Mouse (Mus musculus) heart, adult 2 months (tissue): ENCODE data around the gene Nsmce1. TPM values are rescaled to one million over a fixed set of nuclear protein-coding genes. Genes with fewer than 3 reads are reported as not detected.

Experiments used
- DNase-seq, 2 experiments: peaks; one replicate each; pipeline ENCODE4 v3.0.0; 2021
- H3K27ac ChIP-seq: fragments of 200-600 bp; 2 replicates; pipeline ENCODE4 v1.8.1; 2022
- H3K27me3 ChIP-seq: fragments of 200-500 bp; 2 replicates; pipeline ENCODE4 v1.6.1; 2012; ENCODE audit warnings: mild to moderate bottlenecking, low read length, inconsistent platforms, mixed read lengths; ENCODE audit not compliant: control insufficient read depth, insufficient read depth
- H3K36me3 ChIP-seq: fragments of 200-500 bp; 2 replicates; pipeline ENCODE4 v1.6.1; 2012; ENCODE audit warnings: low read length, inconsistent platforms; ENCODE audit not compliant: control insufficient read depth, insufficient read depth
- H3K4me1 ChIP-seq: fragments of 200-500 bp; 2 replicates; pipeline ENCODE4 v1.6.1; 2011; ENCODE audit warnings: low read length; ENCODE audit not compliant: control insufficient read depth, insufficient read depth
- H3K4me3 ChIP-seq: fragments of 200-600 bp; 2 replicates; pipeline ENCODE4 v1.8.1; 2022
- H3K79me2 ChIP-seq: fragments of 200-500 bp; replicated peaks from 2 replicates; pipeline ENCODE4 v1.6.1; 2012; ENCODE audit warnings: mild to moderate bottlenecking, inconsistent platforms, low read length, moderate library complexity, mixed read lengths; ENCODE audit not compliant: control insufficient read depth, insufficient read depth
- H3K9ac ChIP-seq: fragments of 200-500 bp; 2 replicates; pipeline ENCODE4 v1.6.1; 2012; ENCODE audit warnings: low read depth, mild to moderate bottlenecking, control low read depth, inconsistent platforms, low read length, mixed read lengths
- CTCF ChIP-seq: fragments of 200-600 bp; IDR thresholded peaks from 2 replicates; pipeline ENCODE4 v1.8.1; 2022; ENCODE audit warnings: antibody characterized with exemption, mild to moderate bottlenecking, moderate library complexity
- EP300 ChIP-seq: fragments of 200-500 bp; IDR thresholded peaks from 2 replicates; pipeline ENCODE4 v1.6.1; 2011; ENCODE audit warnings: low read depth, low read length, control low read depth; ENCODE audit not compliant: insufficient read depth
- POLR2A ChIP-seq: fragments of 200-500 bp; IDR thresholded peaks from 2 replicates; pipeline ENCODE4 v1.6.1; 2011; ENCODE audit warnings: mild to moderate bottlenecking, low read depth, low read length, control low read depth; ENCODE audit not compliant: insufficient read depth
- WGBS: fragments of 180-500 bp; shearing (Covaris S2); methylation state at CpG from one replicate; pipeline ENCODE4 v1.1.7; 2018; 5-methylcytosine and 5-hydroxymethylcytosine counted together
- intact Hi-C: fragments of 180-260 bp; cut with DNase I; formaldehyde crosslinking; loops from one replicate; pipeline ENCODE4 v1.15.1; 2025
- polyA plus RNA-seq: library from polyadenylated mRNA; depleted of rRNA; stranded (reverse); fragments of >200 nt; gene quantifications from 2 replicates; pipeline ENCODE4 v1.2.3, GENCODE M21; 2012
- total RNA-seq, 2 experiments: library from RNA; stranded (reverse); gene quantifications; 2 replicates each; pipeline ENCODE4 v1.2.3; 2021

Nsmce1 gene
- total and polyA plus RNA-seq, 3 experiments: 25.6 to 41.9 (median 33.1) TPM

- H3K27ac ChIP-seq: peak overlapping the region; percentile 82
- H3K9ac ChIP-seq: peak overlapping the region; percentile 12; the same call in 1 of the 2 replicates
- H3K36me3 ChIP-seq: peaks cover 4% of the 10 kb centered on the region; the same call in 1 of the 2 replicates
- no peaks in the 10 kb centered on the region for H3K27me3 ChIP-seq
- no peaks in the 10 kb centered on the region for H3K79me2 ChIP-seq
- peak; percentile 53 to 55 for DNase-seq
- no peak overlapping the region for H3K4me3 ChIP-seq
- TF ChIP-seq POLR2A (no peak), CTCF (peak; percentile 46)
- H3K4me1 ChIP-seq: peaks cover 26% of the 10 kb centered on the region
- 19% methylated on average over 11 of the region's 11 CpGs for WGBS
- intact Hi-C loops: no loop called here
These were observed 15.7 kb downstream of the Nsmce1 start for GRCm38 (mm10) chr7:125475601-125476251.

GRCm38 (mm10) chr7:125474535-125474934 is 16.9 kb downstream of the Nsmce1 start:
- H3K27ac ChIP-seq: no peak overlapping the region
- WGBS: 85% methylated on average over 4 of the region's 4 CpGs
- H3K36me3 ChIP-seq: peaks cover 4% of the 10 kb centered on the region; the same call in 1 of the 2 replicates
- H3K4me3 ChIP-seq: no peak overlapping the region
- no peaks in the 10 kb centered on the region for H3K27me3 ChIP-seq
- TF ChIP-seq CTCF (no peak), EP300 (no peak), POLR2A (no peak)
- H3K9ac ChIP-seq: no peak overlapping the region
- no peak for DNase-seq
- H3K79me2 ChIP-seq: no peaks in the 10 kb centered on the region
- peaks cover 26% of the 10 kb centered on the region for H3K4me1 ChIP-seq
- intact Hi-C loops: no loop called here

- peak; percentile 81 to 83 for DNase-seq
- intact Hi-C loops: loop anchor here (1.0 to 2.0 kb wide), 4 partner anchors 19 to 167 kb away; partner anchors contain the start of gene Nsmce1
- H3K27ac ChIP-seq: peak overlapping the region; percentile 84
- no peaks in the 10 kb centered on the region for H3K27me3 ChIP-seq
- H3K4me3 ChIP-seq: no peak overlapping the region
- no peaks in the 10 kb centered on the region for H3K79me2 ChIP-seq
- TF ChIP-seq EP300 (peak; percentile 80), CTCF (no peak; the same call in 1 of the 2 replicates)
- peaks cover 24% of the 10 kb centered on the region for H3K4me1 ChIP-seq
- peaks cover 4% of the 10 kb centered on the region; the same call in 1 of the 2 replicates for H3K36me3 ChIP-seq
- WGBS: 18% methylated on average over 13 of the region's 13 CpGs
- H3K9ac ChIP-seq: peak overlapping the region; percentile 23
These were observed 19.2 kb downstream of the Nsmce1 start for GRCm38 (mm10) chr7:125471991-125472741.

- Histone ChIP-seq H3K36me3 (no peaks in the 10 kb centered on the region; the same call in 1 of the 2 replicates), H3K4me3 (no peak overlapping the region), H3K4me1 (peaks cover 18% of the 10 kb centered on the region), H3K9ac (no peak overlapping the region), H3K27ac (no peak overlapping the region), H3K27me3 (no peaks in the 10 kb centered on the region), H3K79me2 (no peaks in the 10 kb centered on the region)
- TF ChIP-seq CTCF (no peak), POLR2A (no peak), EP300 (no peak)
- intact Hi-C loops: loop anchor here (2.0 kb wide), 1 partner anchor 168 kb away; no protein-coding TSS in a partner anchor
- 94% methylated on average over 4 of the region's 4 CpGs for WGBS
- no peak for DNase-seq
These were observed 20.5 kb downstream of the Nsmce1 start for GRCm38 (mm10) chr7:125470901-125471300.

GRCm38 (mm10) chr7:125469937-125470336 is 21.5 kb downstream of the Nsmce1 start:
- H3K9ac ChIP-seq: no peak overlapping the region
- H3K4me1 ChIP-seq: peaks cover 9% of the 10 kb centered on the region
- intact Hi-C loops: loop anchor here (2.0 kb wide), 2 partner anchors 25 to 169 kb away; partner anchors contain the start of gene Kdm8
- H3K27me3 ChIP-seq: no peaks in the 10 kb centered on the region
- H3K4me3 ChIP-seq: no peak overlapping the region
- no peaks in the 10 kb centered on the region for H3K36me3 ChIP-seq
- 44% methylated on average over 5 of the region's 5 CpGs for WGBS
- peak; percentile 68 to 78 for DNase-seq
- no peaks in the 10 kb centered on the region for H3K79me2 ChIP-seq
- H3K27ac ChIP-seq: no peak overlapping the region
- TF ChIP-seq POLR2A (no peak), EP300 (peak; percentile 74; the same call in 1 of the 2 replicates), CTCF (peak; percentile 90)

GRCm38 (mm10) chr7:125462200-125462599 is 29.2 kb downstream of the Nsmce1 start:
- H3K36me3 ChIP-seq: no peaks in the 10 kb centered on the region
- H3K4me1 ChIP-seq: no peaks in the 10 kb centered on the region
- H3K9ac ChIP-seq: no peak overlapping the region
- intact Hi-C loops: no loop called here
- no peak for DNase-seq
- 71% methylated on average over 2 of the region's 2 CpGs for WGBS
- no peaks in the 10 kb centered on the region for H3K27me3 ChIP-seq
- no peak overlapping the region for H3K4me3 ChIP-seq
- no peaks in the 10 kb centered on the region for H3K79me2 ChIP-seq
- H3K27ac ChIP-seq: no peak overlapping the region
- no peak for TF ChIP-seq POLR2A
- TF ChIP-seq CTCF: no peak
- no peak for TF ChIP-seq EP300
